Mouse (Mus musculus): ENCODE results near the gene Castor1. TPM values are rescaled to one million over a fixed set of nuclear protein-coding genes. Genes with fewer than 3 reads are reported as not detected.
A peak's percentile ranks its signal among the peaks of the same experiment; 100 is the strongest.

Castor1 gene
- polyA plus RNA-seq, 1 experiment from 2014 or later: 1.8 TPM

DNA sequence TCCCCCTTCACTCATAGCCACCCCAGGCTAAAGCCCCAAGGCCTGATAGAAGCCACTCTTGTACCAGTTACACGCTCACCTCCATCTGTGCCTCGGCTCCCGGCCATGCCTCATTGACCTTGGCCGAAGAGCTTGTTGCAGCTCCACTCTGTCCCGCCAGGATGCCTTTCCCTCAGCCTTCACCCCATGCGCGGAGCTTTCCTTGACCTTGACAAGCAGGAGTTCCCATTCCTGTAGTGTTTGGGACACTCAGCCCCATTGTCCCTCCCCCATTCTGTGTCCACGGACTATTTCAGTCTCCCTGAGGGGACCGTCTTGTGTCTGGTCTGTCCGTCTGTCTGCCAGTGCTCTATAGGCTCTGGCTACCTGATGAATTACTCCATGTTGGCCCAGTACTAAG is 4.9 kb upstream of the Castor1 start:
- Histone ChIP-seq H3K4me1 (peaks cover 5% of the 10 kb centered on the region), H3K27ac (no peak overlapping the region), H3K27me3 (ENCODE audit: low read depth, poor library complexity, severe bottlenecking) (peaks cover 8% of the 10 kb centered on the region), H3K9me3 (replicated peaks) (no peaks in the 10 kb centered on the region), H3K4me3 (no peak overlapping the region), H3K36me3 (peaks cover 67% of the 10 kb centered on the region)
- no peak for DNase-seq (ENCODE audit: low spot score)
- 96% methylated on average over 10 of the region's 10 CpGs for WGBS

DNA sequence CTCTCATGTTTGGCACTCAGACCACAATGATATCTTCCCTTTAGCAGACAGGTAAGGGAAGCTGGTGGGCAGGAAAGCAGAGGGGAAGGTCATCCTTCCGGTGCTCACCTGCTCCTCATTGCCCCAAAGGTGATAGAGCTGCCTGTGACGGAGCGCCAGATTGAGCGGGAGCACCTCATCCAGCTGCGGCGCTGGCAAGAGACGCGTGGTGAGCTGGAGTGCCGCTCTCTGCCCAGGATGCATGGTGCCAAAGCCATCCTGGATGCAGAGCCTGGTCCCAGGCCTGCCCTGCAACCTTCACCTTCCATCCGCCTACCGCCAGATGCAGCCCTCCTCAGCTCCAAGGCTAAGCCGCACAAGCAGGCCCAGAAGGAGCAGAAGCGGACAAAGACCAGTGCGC is 3.5 kb upstream of the Castor1 start:
- H3K4me3 ChIP-seq: no peak overlapping the region
- WGBS: 94% methylated on average over 14 of the region's 14 CpGs
- no peak for DNase-seq (ENCODE audit: low spot score)
- H3K4me1 ChIP-seq: peaks cover 16% of the 10 kb centered on the region
- H3K27ac ChIP-seq: no peak overlapping the region
- H3K9me3 ChIP-seq (replicated peaks): no peaks in the 10 kb centered on the region
- peaks cover 58% of the 10 kb centered on the region for H3K36me3 ChIP-seq
- peaks cover 22% of the 10 kb centered on the region for H3K27me3 ChIP-seq (ENCODE audit: low read depth, poor library complexity, severe bottlenecking)

DNA sequence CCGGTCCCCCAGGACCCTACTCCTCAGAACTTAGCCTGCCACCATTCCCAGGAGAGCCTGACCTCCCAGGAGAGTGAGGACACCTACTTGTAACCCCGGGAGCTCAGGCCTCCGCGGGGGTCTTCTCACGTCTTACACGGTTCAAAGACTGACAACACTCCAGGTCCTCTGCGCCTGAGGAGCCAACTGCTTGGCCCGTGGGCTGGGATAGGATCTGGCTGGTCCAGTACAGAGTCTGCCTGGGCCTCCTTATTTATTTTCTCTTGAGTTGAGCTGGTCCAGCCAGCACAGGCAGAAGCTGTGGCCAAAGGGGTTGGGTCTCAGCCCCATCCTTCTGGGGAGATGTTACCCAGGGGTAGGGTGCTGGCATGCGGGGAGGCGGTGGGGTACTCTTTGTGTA is 3.0 kb upstream of the Castor1 start:
- WGBS: 78% methylated on average over 10 of the region's 10 CpGs
- H3K36me3 ChIP-seq: peaks cover 53% of the 10 kb centered on the region

DNA sequence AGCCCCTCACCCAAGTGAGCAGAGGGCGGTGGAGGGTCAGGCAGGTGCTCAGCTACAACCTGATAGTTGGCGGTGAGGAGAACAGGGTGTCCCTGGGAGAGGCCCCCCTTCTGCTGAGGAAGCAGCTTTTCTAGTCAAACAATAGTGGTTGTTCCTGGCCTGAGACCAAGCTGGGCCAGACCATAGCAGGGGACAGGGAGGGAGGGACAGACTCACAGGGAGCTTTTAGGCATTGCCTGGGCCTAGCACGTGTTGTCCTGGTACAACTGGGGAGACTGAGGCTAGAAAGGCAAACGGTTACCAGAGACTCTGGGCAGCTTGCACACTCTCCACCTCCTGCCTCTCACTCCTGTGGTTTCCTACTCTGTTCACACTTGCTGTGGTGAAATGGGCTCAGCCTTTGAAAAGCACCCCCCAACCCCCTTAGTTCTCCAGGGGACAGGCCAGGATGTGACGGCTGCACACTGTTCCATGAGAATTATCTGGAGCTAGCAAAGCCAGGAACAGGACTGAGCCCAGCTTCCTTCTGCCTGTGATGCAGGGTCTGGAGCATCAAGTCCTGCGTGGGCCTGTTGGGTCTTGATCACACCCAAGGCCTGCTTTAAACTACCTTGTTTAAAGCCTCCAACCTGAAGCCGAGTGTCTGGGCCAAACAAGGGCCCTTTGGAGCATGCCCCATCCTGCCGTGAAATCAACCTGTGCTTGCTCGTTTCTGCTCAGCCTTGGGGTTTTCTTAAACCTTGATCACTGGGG is 1.6 kb upstream of the Castor1 start:
- no peak for DNase-seq (ENCODE audit: low spot score)
- H3K36me3 ChIP-seq: peaks cover 43% of the 10 kb centered on the region

More for the DNA sequence above, 3.0 kb upstream of the Castor1 start:
- DNase-seq (ENCODE audit: low spot score): no peak
- Histone ChIP-seq H3K9me3 (replicated peaks) (no peaks in the 10 kb centered on the region), H3K4me3 (no peak overlapping the region), H3K27me3 (ENCODE audit: low read depth, poor library complexity, severe bottlenecking) (peaks cover 27% of the 10 kb centered on the region), H3K4me1 (peaks cover 16% of the 10 kb centered on the region), H3K27ac (no peak overlapping the region)

DNA sequence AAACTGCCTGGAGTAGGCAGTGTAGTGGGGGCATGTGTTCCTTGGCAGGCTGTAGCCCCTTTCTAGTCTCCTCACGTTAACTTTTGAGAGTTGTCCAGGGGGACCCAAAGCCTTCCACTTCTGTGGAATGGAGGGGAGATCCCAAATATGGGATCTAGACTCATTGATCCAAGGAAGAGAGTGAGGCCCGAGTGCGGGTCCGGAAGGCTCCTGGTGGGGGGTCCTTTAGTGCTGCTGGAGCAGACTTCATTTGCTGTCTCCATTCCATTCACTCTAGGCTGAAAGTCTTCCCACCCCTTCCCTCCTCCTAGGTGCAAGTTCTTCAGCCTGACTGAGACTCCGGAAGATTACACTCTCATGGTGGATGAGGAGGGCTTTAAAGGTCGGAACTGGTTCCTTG is 612 bp downstream of the Castor1 start:
- peaks cover 16% of the 10 kb centered on the region for H3K4me1 ChIP-seq
- H3K9me3 ChIP-seq (replicated peaks): no peaks in the 10 kb centered on the region
- H3K36me3 ChIP-seq: peaks cover 22% of the 10 kb centered on the region
- peak overlapping the region; percentile 63 for H3K4me3 ChIP-seq
- peaks cover 40% of the 10 kb centered on the region for H3K27me3 ChIP-seq (ENCODE audit: low read depth, poor library complexity, severe bottlenecking)
- H3K27ac ChIP-seq: peak overlapping the region; percentile 72
- WGBS: 5% methylated on average over 6 of the region's 6 CpGs
- DNase-seq (ENCODE audit: low spot score): no peak

More for the DNA sequence above, 1.6 kb upstream of the Castor1 start:
- 88% methylated on average over 9 of the region's 9 CpGs for WGBS
- Histone ChIP-seq H3K4me1 (peaks cover 16% of the 10 kb centered on the region), H3K4me3 (no peak overlapping the region), H3K27me3 (ENCODE audit: low read depth, poor library complexity, severe bottlenecking) (peaks cover 36% of the 10 kb centered on the region), H3K27ac (no peak overlapping the region), H3K9me3 (replicated peaks) (no peaks in the 10 kb centered on the region)

DNA sequence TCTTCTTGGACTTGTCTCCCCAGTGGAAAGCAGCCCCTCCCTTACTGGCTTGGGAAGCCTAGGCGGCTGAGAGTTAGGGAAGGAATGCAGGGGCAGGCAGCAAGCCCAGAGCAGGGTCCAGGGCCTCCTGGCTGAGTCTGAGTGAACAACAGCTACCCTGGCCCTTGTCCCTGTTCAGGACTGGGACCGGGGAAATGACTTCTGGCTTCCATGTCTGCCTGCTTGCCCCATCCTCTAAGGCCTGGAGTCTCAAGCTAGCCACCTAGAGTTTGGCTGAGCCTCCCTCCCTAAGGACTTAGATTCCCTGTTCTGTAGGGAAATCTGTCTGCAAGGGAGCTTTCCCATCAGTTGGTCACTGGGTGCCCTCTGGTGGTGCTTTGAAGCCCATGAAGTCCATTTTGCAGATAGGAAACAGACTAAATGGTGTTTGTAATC is 1.3 kb downstream of the Castor1 start:
- Histone ChIP-seq H3K27me3 (ENCODE audit: low read depth, poor library complexity, severe bottlenecking) (peaks cover 40% of the 10 kb centered on the region), H3K36me3 (peaks cover 15% of the 10 kb centered on the region), H3K4me1 (peaks cover 16% of the 10 kb centered on the region), H3K4me3 (no peak overlapping the region), H3K27ac (no peak overlapping the region), H3K9me3 (replicated peaks) (no peaks in the 10 kb centered on the region)
- 11% methylated on average over 2 of the region's 2 CpGs for WGBS
- peak; percentile 47 for DNase-seq (ENCODE audit: low spot score)

DNA sequence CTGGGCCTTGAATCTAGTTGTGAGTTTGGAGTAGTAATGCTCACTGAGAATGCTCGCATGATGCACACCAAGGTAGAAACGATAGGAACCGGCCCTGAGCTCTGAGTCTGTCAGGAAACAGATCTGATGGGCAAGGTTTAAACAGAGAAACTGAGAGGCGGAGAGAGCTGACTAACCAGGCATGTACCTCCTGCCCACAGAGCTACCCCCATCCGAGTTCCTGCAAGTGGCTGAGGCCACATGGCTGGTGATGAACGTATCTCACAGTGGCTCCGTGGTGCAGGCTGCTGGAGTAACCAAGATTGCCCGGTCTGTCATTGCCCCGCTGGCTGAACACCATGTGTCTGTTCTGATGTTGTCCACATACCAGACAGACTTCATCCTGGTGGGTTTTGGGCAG is 1.9 kb downstream of the Castor1 start:
- no peak for DNase-seq (ENCODE audit: low spot score)
- Histone ChIP-seq H3K36me3 (peaks cover 9% of the 10 kb centered on the region), H3K4me3 (no peak overlapping the region), H3K27me3 (ENCODE audit: low read depth, poor library complexity, severe bottlenecking) (peaks cover 40% of the 10 kb centered on the region), H3K27ac (no peak overlapping the region), H3K4me1 (peaks cover 16% of the 10 kb centered on the region), H3K9me3 (replicated peaks) (no peaks in the 10 kb centered on the region)
- WGBS: 64% methylated on average over 9 of the region's 9 CpGs

DNA sequence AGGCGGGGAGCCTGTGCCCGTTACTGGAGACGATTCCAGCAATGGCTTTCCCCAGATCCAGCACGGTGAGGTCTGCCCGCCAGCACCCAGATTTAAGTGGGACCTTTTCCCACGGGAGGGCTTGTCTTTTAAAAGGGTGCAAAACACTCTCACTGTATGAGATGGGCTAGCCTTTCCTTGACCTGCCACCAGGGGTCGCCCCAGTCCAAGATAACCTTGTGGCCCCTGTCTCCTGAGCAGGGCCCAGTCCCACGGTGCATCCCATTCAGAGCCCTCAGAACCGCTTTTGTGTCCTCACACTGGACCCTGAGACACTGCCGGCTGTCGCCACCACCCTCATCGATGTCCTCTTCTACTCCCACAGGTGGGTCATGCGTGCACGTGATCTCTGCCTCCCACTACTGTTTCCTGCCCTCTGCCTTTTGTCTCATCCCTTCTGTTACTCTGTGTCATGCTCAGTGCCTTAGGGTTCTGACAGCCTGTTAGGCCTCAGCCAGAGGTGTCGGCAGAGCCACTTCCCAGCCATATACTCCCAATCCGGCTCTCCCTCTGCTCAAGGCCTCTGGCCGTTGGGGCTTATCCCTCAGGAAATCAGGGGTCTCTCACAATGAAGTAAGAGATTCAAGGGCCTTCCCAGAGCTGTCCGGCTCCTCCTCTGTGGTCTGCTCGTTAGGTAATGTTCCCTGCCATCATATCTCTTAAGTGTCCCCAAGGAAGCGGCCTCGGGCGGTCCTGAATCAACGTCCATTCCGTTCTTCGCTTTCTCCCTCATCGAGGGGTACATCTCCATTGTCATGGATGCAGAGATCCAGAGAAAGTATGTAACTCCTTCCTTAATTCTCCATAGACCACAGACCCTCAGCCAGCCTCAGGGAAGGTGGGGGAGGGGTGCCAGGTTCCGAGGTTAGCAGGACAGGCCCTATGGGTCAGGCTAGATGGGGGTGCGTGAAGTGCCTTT is 2.7 kb downstream of the Castor1 start:
- no peaks in the 10 kb centered on the region for H3K9me3 ChIP-seq (replicated peaks)
- WGBS: 50% methylated on average over 28 of the region's 28 CpGs
- H3K4me3 ChIP-seq: no peak overlapping the region
- peaks cover 40% of the 10 kb centered on the region for H3K27me3 ChIP-seq (ENCODE audit: low read depth, poor library complexity, severe bottlenecking)
- H3K4me1 ChIP-seq: peaks cover 16% of the 10 kb centered on the region
- no peak overlapping the region for H3K27ac ChIP-seq
- peak; percentile 84 for DNase-seq (ENCODE audit: low spot score)
- peaks cover 4% of the 10 kb centered on the region; the same call in 1 of the 2 replicates for H3K36me3 ChIP-seq

DNA sequence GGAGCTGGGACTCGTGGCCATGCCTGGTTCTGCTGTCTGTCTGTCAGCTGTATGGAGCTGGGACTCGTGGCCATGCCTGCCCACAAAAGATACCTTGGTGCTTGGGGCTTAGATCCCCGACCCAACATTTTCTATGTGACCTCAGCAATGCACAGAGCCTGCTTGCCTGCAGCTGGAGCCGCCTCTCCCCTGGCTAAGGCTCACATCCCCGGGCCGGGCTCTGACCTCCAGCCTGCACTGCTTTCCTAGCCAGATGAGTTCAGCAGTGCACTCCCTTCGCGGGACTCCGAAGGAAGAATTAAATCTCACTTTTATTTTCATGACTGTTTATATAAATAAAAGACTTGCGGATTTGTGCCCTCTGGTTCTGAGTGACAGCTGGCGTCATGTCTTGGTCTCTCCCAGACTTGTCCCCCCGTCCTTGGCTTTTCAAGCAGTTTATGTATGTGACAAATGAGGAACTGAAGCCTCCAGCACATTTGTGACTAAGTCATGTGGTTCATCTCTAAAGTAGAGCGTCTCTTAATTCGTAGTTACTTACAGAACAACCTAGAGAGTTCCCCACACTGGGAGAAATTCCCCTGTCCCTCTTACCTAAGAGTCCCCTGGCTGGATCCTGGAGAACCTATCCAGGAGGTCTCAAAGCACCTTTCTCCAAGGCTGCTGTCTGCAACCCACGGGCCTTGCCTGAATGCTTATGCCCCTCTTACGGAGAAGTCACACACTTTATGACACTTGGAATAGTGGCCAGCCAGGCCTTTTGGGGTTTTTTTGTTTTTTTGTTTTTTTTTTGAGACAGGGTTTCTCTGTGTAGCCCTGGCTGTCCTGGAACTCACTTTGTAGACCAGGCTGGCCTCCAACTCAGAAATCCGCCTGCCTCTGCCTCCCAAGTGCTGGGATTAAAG is 4.3 kb downstream of the Castor1 start:
- Histone ChIP-seq H3K36me3 (no peaks in the 10 kb centered on the region), H3K4me3 (no peak overlapping the region), H3K27me3 (ENCODE audit: low read depth, poor library complexity, severe bottlenecking) (peaks cover 40% of the 10 kb centered on the region), H3K9me3 (replicated peaks) (no peaks in the 10 kb centered on the region), H3K27ac (no peak overlapping the region), H3K4me1 (peaks cover 16% of the 10 kb centered on the region)
- WGBS: 87% methylated on average over 17 of the region's 17 CpGs
- DNase-seq (ENCODE audit: low spot score): no peak

DNA sequence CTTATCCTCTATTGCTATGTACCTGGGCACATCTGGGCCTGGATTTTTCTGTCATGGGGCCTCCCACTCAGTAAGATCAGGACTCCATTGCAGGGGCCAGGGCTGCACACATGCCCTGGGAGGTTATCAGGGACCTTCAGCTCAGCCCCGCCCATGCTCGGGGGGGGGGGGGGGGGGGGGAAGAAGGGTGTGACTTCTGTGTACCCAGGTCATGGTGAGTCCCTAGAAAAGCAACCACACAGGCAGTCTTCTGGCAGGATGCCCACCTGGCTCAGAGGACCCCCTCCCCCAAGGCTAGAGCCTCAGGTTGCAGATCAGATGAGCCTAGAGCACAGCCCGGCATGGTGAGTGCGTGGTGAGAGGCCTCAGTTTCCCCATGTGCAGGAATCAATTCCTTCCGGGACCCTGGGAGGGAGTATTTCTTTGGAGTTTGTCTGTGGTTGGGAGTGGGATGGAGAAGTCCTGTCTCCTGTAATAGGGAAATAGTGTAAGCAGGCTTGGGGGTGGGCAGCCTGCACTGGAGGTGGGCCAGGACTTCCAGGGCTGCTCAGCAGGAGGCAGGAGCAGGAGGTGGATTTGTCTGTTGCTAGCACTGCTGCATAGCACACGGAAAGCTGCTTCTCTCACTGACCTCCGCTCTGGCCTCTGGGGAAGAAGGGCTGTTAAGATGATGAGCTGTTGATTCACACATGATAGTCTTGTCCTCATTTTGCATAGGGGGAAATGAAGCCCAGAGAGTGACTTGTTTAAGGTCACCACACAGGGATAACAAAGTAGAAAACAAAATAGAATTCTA is 5.6 kb downstream of the Castor1 start:
- Histone ChIP-seq H3K4me1 (peaks cover 9% of the 10 kb centered on the region), H3K27ac (no peak overlapping the region), H3K27me3 (ENCODE audit: low read depth, poor library complexity, severe bottlenecking) (peaks cover 28% of the 10 kb centered on the region), H3K4me3 (no peak overlapping the region), H3K9me3 (replicated peaks) (no peaks in the 10 kb centered on the region), H3K36me3 (no peaks in the 10 kb centered on the region)
- DNase-seq (ENCODE audit: low spot score): no peak
- 28% methylated on average over 7 of the region's 7 CpGs for WGBS

DNA sequence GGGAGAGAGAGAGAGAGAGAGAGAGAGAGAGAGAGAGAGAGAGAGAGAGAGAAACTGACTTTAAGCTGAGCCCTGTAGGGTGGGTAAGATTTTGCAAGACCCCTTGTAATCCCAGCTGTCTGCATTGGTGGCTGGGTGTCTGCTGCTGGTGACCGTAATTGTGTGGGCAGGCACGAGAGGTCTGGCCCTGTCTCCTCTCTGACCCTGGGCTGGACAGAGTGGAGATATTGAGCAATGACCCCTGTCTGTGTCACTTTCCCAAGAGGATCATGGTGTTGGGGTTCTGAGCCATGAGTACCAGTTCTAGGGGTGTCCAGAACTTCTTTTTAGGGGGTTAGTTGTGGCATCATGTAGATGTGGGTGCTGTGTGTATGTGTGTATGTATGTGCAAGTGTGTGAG is 6.2 kb downstream of the Castor1 start:
- peaks cover 7% of the 10 kb centered on the region for H3K4me1 ChIP-seq
- H3K27me3 ChIP-seq (ENCODE audit: low read depth, poor library complexity, severe bottlenecking): peaks cover 22% of the 10 kb centered on the region
- no peak overlapping the region for H3K27ac ChIP-seq
- no peak overlapping the region for H3K4me3 ChIP-seq
- H3K9me3 ChIP-seq (replicated peaks): no peaks in the 10 kb centered on the region
- H3K36me3 ChIP-seq: no peaks in the 10 kb centered on the region
- 45% methylated on average over 2 of the region's 2 CpGs for WGBS
- no peak for DNase-seq (ENCODE audit: low spot score)
